ENCODE assay signal across 25 mouse cellular contexts in genomic region chr15:74343591-74343990, GRCm38 (mm10).
DNase-seq lines count a peak whose midpoint lies in the region; ATAC-seq and TF ChIP-seq lines count a peak whose summit lies in the region.
"Had no signal": no experiment of that assay in that cellular context is flagged by ENCODE, and none has a peak within 500 bp of the region (broad histone marks: within the 10 kb centered on the region; RNA-seq: fewer than 3 reads in every experiment).

No protein-coding gene starts in this region.

- H3K27ac ChIP-seq in forebrain, embryonic 14.5 days (ENCODE audit: low read depth, low read length): no peak overlapping the region
- H3K27ac ChIP-seq in forebrain, embryonic 10.5 days: no peak overlapping the region
- no peak overlapping the region for H3K27ac ChIP-seq in layer of hippocampus, adult 2 months
- H3K27ac ChIP-seq: gastrocnemius, adult 2 months; heart, embryonic 10.5 days; heart, embryonic 15.5 days; hindbrain, embryonic 12.5 days; left cerebral cortex, adult 2 months; limb, embryonic 12.5 days; liver, embryonic 15.5 days; neural tube, embryonic 15.5 days had no signal

- TF ChIP-seq POLR2A in brain, embryonic 14.5 days (IDR thresholded peaks at IDR 0.05; ENCODE audit: borderline replicate concordance, extremely low read depth, insufficient read depth, insufficient read length, poor library complexity, severe bottlenecking): no peak

- no peak overlapping the region for H3K4me2 ChIP-seq in forebrain, embryonic 14.5 days (ENCODE audit: low read length)
- H3K4me2 ChIP-seq: heart, embryonic 15.5 days; hindbrain, embryonic 12.5 days; limb, embryonic 12.5 days; liver, embryonic 15.5 days; lung, embryonic 14.5 days; neural tube, embryonic 15.5 days had no signal

- 68% methylated on average over 6 of the region's 6 CpGs for WGBS in forebrain, embryonic 14.5 days
- WGBS in forebrain, embryonic 10.5 days: 84% methylated on average over 6 of the region's 6 CpGs

- H3K9me3 ChIP-seq in forebrain, embryonic 14.5 days (replicated peaks; ENCODE audit: control insufficient read depth, low read length): no peaks in the 10 kb centered on the region
- H3K9me3 ChIP-seq in forebrain, embryonic 10.5 days: no peaks in the 10 kb centered on the region
- H3K9me3 ChIP-seq: heart, embryonic 10.5 days; heart, embryonic 15.5 days; hindbrain, embryonic 12.5 days; limb, embryonic 12.5 days; liver, embryonic 15.5 days; neural tube, embryonic 15.5 days had no signal

- DNase-seq in forebrain, embryonic 14.5 days (ENCODE audit: low spot score): peak; percentile 37
- DNase-seq in forebrain, embryonic 10.5 days (ENCODE audit: extremely low spot score, low spot score): no peak
- peak in 1 of 2 experiments; percentile 37 for DNase-seq in layer of hippocampus, adult 2 months (ENCODE audit: low spot score in 2 of 2)
- no peak for DNase-seq in layer of hippocampus, adult 9-10 months (ENCODE audit: low spot score)
- peak; percentile 73 for DNase-seq in brain, embryonic 14.5 days (ENCODE audit: low read depth)
- peak; percentile 50 for DNase-seq in layer of hippocampus, adult 9-11 months
- DNase-seq in cerebellum, adult 9-10 months: no peak
- DNase-seq: adrenal gland, postnatal 14 days; cerebellum, adult 18-20 months; cerebellum, postnatal 14 days; gastrocnemius, adult 2 months; kidney, adult 11 months; kidney, postnatal 14 days; lung, embryonic 14.5 days; lung, postnatal 14 days; retina, postnatal 1 day; right cerebral cortex, postnatal 14 days had no signal

- H3K4me3 ChIP-seq in forebrain, embryonic 14.5 days (ENCODE audit: low read depth, low read length): no peak overlapping the region
- no peak overlapping the region for H3K4me3 ChIP-seq in forebrain, embryonic 10.5 days
- H3K4me3 ChIP-seq in layer of hippocampus, adult 2 months: no peak overlapping the region
- H3K4me3 ChIP-seq: gastrocnemius, adult 2 months; heart, embryonic 10.5 days; heart, embryonic 15.5 days; hindbrain, embryonic 12.5 days; left cerebral cortex, adult 2 months; limb, embryonic 12.5 days; liver, embryonic 15.5 days; neural tube, embryonic 15.5 days had no signal

- no peaks in the 10 kb centered on the region for H3K27me3 ChIP-seq in forebrain, embryonic 14.5 days (replicated peaks; ENCODE audit: control insufficient read depth, insufficient read depth, low read length)
- H3K27me3 ChIP-seq in forebrain, embryonic 10.5 days (ENCODE audit: poor library complexity, severe bottlenecking): no peaks in the 10 kb centered on the region
- H3K27me3 ChIP-seq: heart, embryonic 15.5 days; hindbrain, embryonic 12.5 days; limb, embryonic 12.5 days; liver, embryonic 15.5 days had no signal

- H3K4me1 ChIP-seq in forebrain, embryonic 14.5 days (ENCODE audit: control insufficient read depth, insufficient read depth, low read length): no peaks in the 10 kb centered on the region
- H3K4me1 ChIP-seq in forebrain, embryonic 10.5 days: peaks cover 6% of the 10 kb centered on the region
- H3K4me1 ChIP-seq: limb, embryonic 12.5 days; liver, embryonic 15.5 days had no signal

- H3K9ac ChIP-seq in forebrain, embryonic 14.5 days (ENCODE audit: low read length): no peak overlapping the region
- H3K9ac ChIP-seq: heart, embryonic 15.5 days; hindbrain, embryonic 12.5 days; limb, embryonic 12.5 days; liver, embryonic 15.5 days; lung, embryonic 14.5 days; neural tube, embryonic 15.5 days had no signal

- no peak for ATAC-seq in forebrain, embryonic 14.5 days
- ATAC-seq: inflammation-experienced regulatory T-cells, adult 6 months had no signal

- TF ChIP-seq CTCF in layer of hippocampus, adult 2 months (conservative IDR thresholded peaks at IDR 0.05): peak; percentile 7; the same call in 1 of the 2 replicates
- no peak for TF ChIP-seq CTCF in brain, embryonic 14.5 days (IDR thresholded peaks at IDR 0.05; ENCODE audit: borderline replicate concordance, extremely low read depth, insufficient read depth, insufficient read length)

- no peaks in the 10 kb centered on the region for H3K36me3 ChIP-seq in forebrain, embryonic 14.5 days (ENCODE audit: control insufficient read depth, insufficient read depth, low read length)
- H3K36me3 ChIP-seq in forebrain, embryonic 10.5 days (replicated peaks): no peaks in the 10 kb centered on the region
- H3K36me3 ChIP-seq: heart, embryonic 10.5 days; heart, embryonic 15.5 days; hindbrain, embryonic 12.5 days; limb, embryonic 12.5 days; liver, embryonic 15.5 days; neural tube, embryonic 15.5 days had no signal

Comparison
In these comparisons a context has a peak if more than half of its experiments do, and no peak if none do; other contexts are left out.
1. DNase-seq: peak in forebrain, embryonic 14.5 days (single experiment), brain, embryonic 14.5 days (single experiment) and layer of hippocampus, adult 9-11 months (single experiment); none in forebrain, embryonic 10.5 days (single experiment), layer of hippocampus, adult 9-10 months (single experiment) and cerebellum, adult 9-10 months (single experiment).